Mouse (Mus musculus): ENCODE measurements at regions not wholly inside any gene's neighbourhood (a gene's known extent, or its start where the extent isn't known, plus 50 kb on each side); places are given as distances from the start of the nearest gene placed in this dataset.
A peak's percentile ranks its signal among the peaks of the same experiment; 100 is the strongest.

DNA sequence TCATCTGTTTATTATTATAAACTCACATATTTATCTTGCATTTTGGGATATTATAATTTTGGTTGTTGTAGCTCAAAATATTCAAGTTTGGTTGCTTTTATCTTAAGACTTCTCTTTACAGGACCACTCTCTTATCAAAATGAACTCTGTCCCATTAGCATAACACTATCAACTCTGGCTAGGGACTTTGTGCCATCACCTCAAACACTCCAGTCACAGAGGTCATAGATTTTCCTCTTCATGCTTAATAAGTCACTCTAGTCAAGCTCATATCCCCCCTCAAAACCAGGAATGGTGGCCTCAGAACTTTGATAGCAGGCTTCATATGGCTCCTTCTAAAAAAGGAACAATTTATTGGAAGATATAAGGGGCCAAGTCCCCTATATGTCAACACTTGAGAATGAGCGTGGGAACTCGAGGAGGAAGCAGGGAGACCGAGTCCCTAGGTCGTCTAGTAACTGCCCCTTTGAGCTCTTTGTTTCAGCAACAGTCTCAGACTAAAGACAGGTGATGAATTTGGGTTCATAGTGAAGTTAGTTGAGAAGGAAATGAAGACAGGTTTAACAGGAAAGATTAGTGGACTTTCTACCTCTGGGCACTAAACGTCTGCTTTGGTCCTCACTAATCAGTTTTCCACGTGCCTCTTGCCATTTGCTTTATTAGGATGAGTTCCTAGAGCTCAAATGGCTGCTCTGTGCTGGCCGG lies 565.4 kb upstream of the Pkn2 start:
- no peak overlapping the region for H3K9ac ChIP-seq
- H3K36me3 ChIP-seq, result no peaks in the 10 kb centered on the region
- no peak overlapping the region for H3K27ac ChIP-seq
- DNase-seq (no peak), ATAC-seq (ENCODE audit: low read depth) (no peak)
- no peak overlapping the region for H3K4me3 ChIP-seq (replicated peaks)
- 49% methylated on average over 7 of the region's 7 CpGs for WGBS (ENCODE audit: insufficient replicate concordance)
- H3K27me3 ChIP-seq, result no peaks in the 10 kb centered on the region
- no peaks in the 10 kb centered on the region for H3K4me1 ChIP-seq (replicated peaks)
- H3K4me2 ChIP-seq, result no peak overlapping the region
- no peaks in the 10 kb centered on the region for H3K9me3 ChIP-seq (replicated peaks)

DNA sequence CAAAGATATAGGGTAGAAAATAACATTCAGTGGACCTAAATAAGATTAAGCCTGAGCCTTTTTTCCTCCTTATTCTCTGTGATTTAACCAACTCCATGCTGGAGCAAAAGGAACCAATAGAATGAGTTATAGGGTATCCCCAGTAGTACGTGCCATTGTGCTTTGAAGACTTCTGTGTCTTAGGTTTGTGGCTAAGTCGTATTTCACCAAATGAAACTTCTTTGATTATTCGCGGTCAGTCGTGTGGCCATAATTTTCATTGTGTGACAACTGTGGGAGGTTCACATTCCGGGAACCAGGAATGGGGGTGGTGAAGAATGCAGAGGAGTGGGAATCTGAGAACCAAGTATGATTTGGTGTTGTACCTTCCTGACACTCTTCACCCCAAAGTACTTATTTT lies 535.6 kb upstream of the Pkn2 start:
- ATAC-seq (ENCODE audit: low read depth) (no peak), DNase-seq (no peak)
- WGBS (ENCODE audit: insufficient replicate concordance), result 67% methylated on average over 6 of the region's 6 CpGs
- Histone ChIP-seq H3K4me3 (replicated peaks) (no peak overlapping the region), H3K9ac (no peak overlapping the region), H3K4me2 (no peak overlapping the region), H3K4me1 (replicated peaks) (no peaks in the 10 kb centered on the region), H3K36me3 (no peaks in the 10 kb centered on the region), H3K27me3 (no peaks in the 10 kb centered on the region), H3K27ac (no peak overlapping the region), H3K9me3 (replicated peaks) (no peaks in the 10 kb centered on the region)

DNA sequence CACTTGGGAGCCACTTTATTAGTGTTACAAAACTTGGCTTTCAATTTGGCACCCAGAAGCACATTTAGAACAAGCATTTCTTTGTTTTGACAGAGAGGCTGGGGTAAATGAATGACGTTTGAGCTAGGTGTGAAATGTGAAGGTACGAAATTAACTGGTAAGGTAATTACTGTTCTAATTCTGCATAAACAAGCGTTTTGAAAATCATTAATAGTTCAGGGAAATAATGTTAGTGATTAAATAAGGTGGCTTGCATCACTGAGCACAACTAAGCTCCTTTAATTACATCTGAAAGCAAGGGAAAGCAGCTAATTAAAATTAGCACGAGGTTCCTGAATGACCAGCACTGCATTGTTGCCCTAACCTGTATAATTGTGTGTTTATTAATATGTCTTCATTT lies 529.9 kb upstream of the Pkn2 start:
- no peaks in the 10 kb centered on the region for H3K36me3 ChIP-seq
- H3K9ac ChIP-seq, result no peak overlapping the region
- ATAC-seq (ENCODE audit: low read depth), result no peak
- no peak overlapping the region for H3K4me2 ChIP-seq
- no peaks in the 10 kb centered on the region for H3K27me3 ChIP-seq
- no peak overlapping the region for H3K4me3 ChIP-seq (replicated peaks)
- WGBS (ENCODE audit: insufficient replicate concordance), result 59% methylated on average over 4 of the region's 4 CpGs
- DNase-seq, result no peak
- H3K4me1 ChIP-seq (replicated peaks), result no peaks in the 10 kb centered on the region
- H3K27ac ChIP-seq, result no peak overlapping the region
- H3K9me3 ChIP-seq (replicated peaks), result no peaks in the 10 kb centered on the region

DNA sequence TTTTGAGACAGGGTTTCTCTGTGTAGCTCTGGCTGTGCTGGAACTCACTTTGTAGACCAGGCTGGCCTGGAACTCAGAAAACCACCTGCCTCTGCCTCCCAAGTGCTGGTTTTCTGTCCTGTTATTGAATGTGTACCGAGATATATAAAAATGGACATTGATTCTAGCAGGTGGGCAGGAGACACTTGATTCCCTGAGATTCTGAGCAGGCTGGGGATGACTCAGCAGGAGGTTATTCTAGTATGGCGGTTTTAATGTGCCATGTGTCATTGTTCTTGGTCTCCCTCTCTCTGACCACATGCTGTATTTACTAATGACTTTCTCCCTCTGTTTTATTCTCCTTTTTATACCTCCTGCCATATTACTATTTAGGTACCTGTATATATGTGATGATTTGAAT lies 517.2 kb upstream of the Pkn2 start:
- Histone ChIP-seq H3K4me2 (no peak overlapping the region), H3K27me3 (no peaks in the 10 kb centered on the region), H3K36me3 (no peaks in the 10 kb centered on the region), H3K4me1 (replicated peaks) (no peaks in the 10 kb centered on the region), H3K4me3 (replicated peaks) (no peak overlapping the region), H3K9me3 (replicated peaks) (no peaks in the 10 kb centered on the region), H3K27ac (no peak overlapping the region), H3K9ac (no peak overlapping the region)
- 58% methylated on average over 2 of the region's 2 CpGs for WGBS (ENCODE audit: insufficient replicate concordance)
- no peak for ATAC-seq (ENCODE audit: low read depth)
- no peak for DNase-seq

DNA sequence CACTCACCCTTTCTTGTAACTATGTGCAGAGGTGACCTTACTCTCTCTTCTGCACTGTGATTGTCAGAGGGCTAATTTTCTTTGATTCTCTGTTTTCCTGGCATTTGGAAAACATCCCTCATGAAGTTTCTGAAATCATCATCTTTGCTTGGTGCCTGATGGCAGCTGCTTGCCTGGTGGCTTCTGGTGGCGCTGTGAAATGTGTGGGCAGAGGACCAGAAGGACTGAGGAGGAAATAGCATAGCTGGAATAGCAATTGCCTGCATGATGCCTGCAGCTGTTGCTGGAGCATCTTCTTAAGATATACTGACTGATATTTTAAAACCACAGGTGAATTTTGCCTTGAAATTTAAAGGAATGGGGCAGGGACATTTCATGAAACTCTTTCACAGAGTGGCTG lies 502.6 kb upstream of the Pkn2 start:
- H3K4me2 ChIP-seq, result no peak overlapping the region
- DNase-seq (no peak), ATAC-seq (ENCODE audit: low read depth) (no peak)
- WGBS (ENCODE audit: insufficient replicate concordance), result 59% methylated on average over 1 of the region's 1 CpGs
- no peak overlapping the region for H3K4me3 ChIP-seq (replicated peaks)
- no peaks in the 10 kb centered on the region for H3K9me3 ChIP-seq (replicated peaks)
- no peaks in the 10 kb centered on the region for H3K4me1 ChIP-seq (replicated peaks)
- H3K27ac ChIP-seq, result no peak overlapping the region
- no peaks in the 10 kb centered on the region for H3K36me3 ChIP-seq
- H3K9ac ChIP-seq, result no peak overlapping the region
- no peaks in the 10 kb centered on the region for H3K27me3 ChIP-seq

DNA sequence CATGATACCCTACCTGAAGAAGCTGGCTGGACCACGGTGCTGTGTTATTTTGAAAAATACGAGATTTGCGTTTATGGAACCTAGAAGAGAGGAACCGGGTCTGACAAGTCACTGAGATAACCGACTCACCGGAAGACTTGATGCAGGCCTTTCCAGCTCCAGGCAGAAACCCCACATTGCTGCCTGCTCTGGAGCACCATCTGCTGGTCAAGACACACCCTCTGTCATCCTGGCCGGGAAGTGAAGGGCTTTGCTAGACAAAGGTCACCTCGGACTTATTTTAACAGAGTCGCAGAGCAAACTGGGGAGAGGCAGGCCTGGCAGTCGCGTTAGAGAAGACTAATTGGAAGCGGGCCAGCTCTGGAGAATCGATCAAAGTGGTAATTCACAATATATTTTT lies 497.4 kb upstream of the Pkn2 start:
- Histone ChIP-seq H3K9me3 (replicated peaks) (no peaks in the 10 kb centered on the region), H3K4me1 (replicated peaks) (no peaks in the 10 kb centered on the region), H3K36me3 (no peaks in the 10 kb centered on the region), H3K4me3 (replicated peaks) (no peak overlapping the region), H3K27ac (no peak overlapping the region), H3K27me3 (no peaks in the 10 kb centered on the region), H3K4me2 (no peak overlapping the region), H3K9ac (no peak overlapping the region)
- DNase-seq, result peak; percentile 3
- 10% methylated on average over 13 of the region's 13 CpGs for WGBS (ENCODE audit: insufficient replicate concordance)
- ATAC-seq (ENCODE audit: low read depth), result peak; percentile 60

DNA sequence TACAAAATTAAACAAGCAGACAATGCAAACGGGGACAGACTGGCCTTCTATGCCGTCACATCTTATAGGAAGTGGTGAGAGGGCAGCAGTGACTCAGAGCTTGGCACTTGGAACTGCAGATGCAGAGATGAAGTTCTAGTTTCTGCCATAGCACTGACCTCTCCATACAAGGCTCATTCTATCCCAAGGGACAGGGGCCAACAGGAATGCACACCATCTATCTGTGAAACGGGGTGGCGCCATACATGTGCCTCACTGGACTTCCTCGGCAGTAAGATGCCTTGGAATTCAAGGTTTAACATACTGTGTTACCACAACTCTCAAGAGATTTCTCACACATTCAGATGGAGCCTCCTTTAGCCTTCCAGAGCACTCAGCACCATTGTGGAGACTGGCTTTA lies 495.6 kb upstream of the Pkn2 start:
- H3K27me3 ChIP-seq, result no peaks in the 10 kb centered on the region
- ATAC-seq (ENCODE audit: low read depth), result no peak
- H3K4me1 ChIP-seq (replicated peaks), result no peaks in the 10 kb centered on the region
- no peak overlapping the region for H3K9ac ChIP-seq
- H3K4me3 ChIP-seq (replicated peaks), result no peak overlapping the region
- no peak for DNase-seq
- H3K4me2 ChIP-seq, result no peak overlapping the region
- WGBS (ENCODE audit: insufficient replicate concordance), result 72% methylated on average over 5 of the region's 5 CpGs
- H3K36me3 ChIP-seq, result no peaks in the 10 kb centered on the region
- H3K9me3 ChIP-seq (replicated peaks), result no peaks in the 10 kb centered on the region
- H3K27ac ChIP-seq, result no peak overlapping the region

DNA sequence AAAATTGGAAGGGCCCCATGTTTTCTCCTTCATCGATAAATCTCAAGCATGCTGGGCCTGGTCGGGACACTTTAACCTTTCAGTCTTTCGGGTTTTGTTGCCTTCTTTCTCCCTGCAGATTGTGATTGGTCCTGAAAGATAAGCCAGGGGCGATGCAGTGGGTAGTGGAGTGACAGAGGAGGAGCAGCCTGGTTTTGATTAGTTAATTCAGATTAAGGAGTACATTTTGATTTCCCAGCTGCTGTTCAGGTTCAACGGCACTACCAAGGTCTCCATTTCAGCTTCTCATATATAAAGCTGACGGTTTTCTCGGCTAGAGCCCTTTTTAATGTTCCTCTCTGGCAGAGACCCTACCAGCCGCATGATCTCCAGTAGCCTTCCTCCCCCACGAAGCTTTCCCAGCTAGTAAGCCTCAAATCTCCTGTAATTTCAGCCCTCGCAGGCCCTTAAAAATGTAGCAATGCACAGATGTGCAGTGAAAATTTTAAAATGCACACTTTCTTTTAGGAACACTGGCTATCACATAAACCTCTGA lies 493.8 kb upstream of the Pkn2 start:
- no peaks in the 10 kb centered on the region for H3K27me3 ChIP-seq
- no peaks in the 10 kb centered on the region for H3K4me1 ChIP-seq (replicated peaks)
- no peak overlapping the region for H3K4me3 ChIP-seq (replicated peaks)
- no peaks in the 10 kb centered on the region for H3K36me3 ChIP-seq
- H3K9me3 ChIP-seq (replicated peaks), result no peaks in the 10 kb centered on the region
- DNase-seq, result no peak
- H3K4me2 ChIP-seq, result no peak overlapping the region
- H3K27ac ChIP-seq, result no peak overlapping the region
- 58% methylated on average over 10 of the region's 10 CpGs for WGBS (ENCODE audit: insufficient replicate concordance)
- ATAC-seq (ENCODE audit: low read depth), result no peak
- H3K9ac ChIP-seq, result no peak overlapping the region

DNA sequence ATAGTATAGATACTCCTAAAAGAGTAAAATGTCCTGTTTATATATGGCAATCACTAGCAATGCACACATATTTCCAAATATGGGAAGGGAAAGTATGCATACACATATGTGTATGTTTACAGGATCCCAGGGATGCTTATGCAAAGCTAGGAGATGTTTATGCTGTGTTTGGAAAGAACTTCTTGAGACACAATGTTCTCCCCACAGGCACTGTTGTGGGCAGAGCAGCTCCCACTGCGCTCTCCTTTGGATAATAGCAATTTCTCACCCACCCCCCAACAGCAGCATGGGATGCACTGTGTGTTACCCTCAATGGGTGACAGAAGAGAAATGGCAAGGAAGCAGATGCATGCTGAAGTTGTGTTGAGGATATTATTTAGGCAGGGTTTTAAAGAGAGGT lies 491.7 kb upstream of the Pkn2 start:
- Histone ChIP-seq H3K4me3 (replicated peaks) (no peak overlapping the region), H3K4me2 (no peak overlapping the region), H3K36me3 (no peaks in the 10 kb centered on the region), H3K4me1 (replicated peaks) (no peaks in the 10 kb centered on the region), H3K27me3 (no peaks in the 10 kb centered on the region), H3K9me3 (replicated peaks) (no peaks in the 10 kb centered on the region), H3K9ac (no peak overlapping the region), H3K27ac (no peak overlapping the region)
- DNase-seq, result no peak
- WGBS (ENCODE audit: insufficient replicate concordance), result 59% methylated on average over 1 of the region's 1 CpGs
- no peak for ATAC-seq (ENCODE audit: low read depth)

DNA sequence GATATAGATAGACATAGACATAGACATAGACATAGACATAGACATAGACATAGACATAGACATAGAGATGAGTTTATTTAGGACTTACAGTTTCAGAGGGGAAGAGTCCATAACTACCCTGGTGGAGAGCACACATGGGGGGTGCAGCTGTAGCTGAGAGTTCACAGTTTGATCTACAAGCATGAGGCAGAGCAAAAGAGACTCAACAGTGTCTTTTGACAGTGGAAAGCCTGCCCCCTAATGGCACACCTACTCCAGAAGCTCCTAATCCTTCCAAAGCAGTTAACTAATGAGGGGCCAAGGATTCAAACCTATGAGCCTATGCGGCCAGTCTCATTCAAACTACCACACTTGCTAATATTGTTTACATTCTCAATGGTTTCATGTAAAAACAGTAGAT lies 487.2 kb upstream of the Pkn2 start:
- no peak overlapping the region for H3K4me3 ChIP-seq (replicated peaks)
- no peak overlapping the region for H3K27ac ChIP-seq
- H3K9ac ChIP-seq, result no peak overlapping the region
- ATAC-seq (ENCODE audit: low read depth), result no peak
- H3K4me1 ChIP-seq (replicated peaks), result no peaks in the 10 kb centered on the region
- no peaks in the 10 kb centered on the region for H3K9me3 ChIP-seq (replicated peaks)
- no peaks in the 10 kb centered on the region for H3K36me3 ChIP-seq
- no peak overlapping the region for H3K4me2 ChIP-seq
- no peak for DNase-seq
- no peaks in the 10 kb centered on the region for H3K27me3 ChIP-seq
- 69% methylated on average over 1 of the region's 1 CpGs for WGBS (ENCODE audit: insufficient replicate concordance)

DNA sequence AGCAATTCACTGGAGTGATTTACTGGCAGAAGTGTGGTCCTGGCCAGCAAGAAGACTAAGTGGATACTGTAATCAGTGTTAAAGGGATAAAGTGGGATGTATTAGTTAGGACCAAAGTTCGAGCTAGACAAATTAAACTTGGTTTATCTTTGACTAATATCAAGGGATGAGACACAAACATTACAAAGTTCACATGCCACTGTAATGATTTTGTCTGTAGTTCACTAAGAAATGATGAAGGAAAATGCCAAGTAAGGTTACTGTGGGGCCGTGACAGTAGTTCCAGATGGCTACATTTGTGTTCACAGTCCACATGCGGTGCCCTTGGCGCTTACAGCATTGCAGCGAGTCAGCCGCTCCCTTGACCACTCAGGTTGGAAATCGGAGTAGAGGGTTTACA lies 458.2 kb upstream of the Pkn2 start:
- H3K9ac ChIP-seq, result no peak overlapping the region
- H3K4me1 ChIP-seq (replicated peaks), result no peaks in the 10 kb centered on the region
- no peak overlapping the region for H3K27ac ChIP-seq
- no peaks in the 10 kb centered on the region for H3K27me3 ChIP-seq
- no peak for DNase-seq
- no peak overlapping the region for H3K4me3 ChIP-seq (replicated peaks)
- ATAC-seq (ENCODE audit: low read depth), result no peak
- H3K4me2 ChIP-seq, result no peak overlapping the region
- 77% methylated on average over 7 of the region's 7 CpGs for WGBS (ENCODE audit: insufficient replicate concordance)
- H3K36me3 ChIP-seq, result no peaks in the 10 kb centered on the region
- no peaks in the 10 kb centered on the region for H3K9me3 ChIP-seq (replicated peaks)

DNA sequence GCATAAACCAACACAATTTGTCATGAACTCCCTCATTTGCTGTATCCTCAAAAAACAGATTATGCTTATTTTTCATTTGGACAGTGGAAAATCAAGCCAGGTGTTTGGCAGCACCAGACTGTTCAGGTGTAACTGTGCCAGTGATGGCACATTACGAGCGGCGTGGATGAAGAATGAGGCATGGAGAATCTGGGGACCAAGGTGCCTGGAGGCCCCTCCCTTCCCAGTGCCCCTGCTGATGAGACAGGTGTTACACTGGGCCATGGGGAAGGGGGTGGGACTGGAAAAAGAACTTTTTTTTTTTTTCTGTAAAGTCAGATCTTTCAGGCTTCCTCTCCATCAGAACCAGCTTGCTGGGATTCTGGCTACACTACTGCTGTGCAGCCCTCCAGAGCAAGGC lies 451.5 kb upstream of the Pkn2 start:
- Histone ChIP-seq H3K4me3 (replicated peaks) (no peak overlapping the region), H3K4me2 (no peak overlapping the region), H3K9ac (no peak overlapping the region), H3K27ac (no peak overlapping the region), H3K27me3 (no peaks in the 10 kb centered on the region), H3K9me3 (replicated peaks) (no peaks in the 10 kb centered on the region), H3K36me3 (no peaks in the 10 kb centered on the region), H3K4me1 (replicated peaks) (no peaks in the 10 kb centered on the region)
- no peak for DNase-seq
- no peak for ATAC-seq (ENCODE audit: low read depth)
- 82% methylated on average over 3 of the region's 3 CpGs for WGBS (ENCODE audit: insufficient replicate concordance)
